Mouse (Mus musculus): Measurements from ENCODE around the gene Pik3c2b. TPM values are rescaled to one million over a fixed set of nuclear protein-coding genes. Genes with fewer than 3 reads are reported as not detected.
A peak's percentile ranks its signal among the peaks of the same experiment; 100 is the strongest.

Gene Pik3c2b
- polyA plus RNA-seq, 1 experiment, result 11.9 TPM

GRCm38 (mm10) chr1:133078338-133078727, 32.9 kb downstream of the Pik3c2b start:
- 95% methylated on average over 1 of the region's 1 CpGs for WGBS
- no peak for DNase-seq
- no peak for TF ChIP-seq CTCF (IDR thresholded peaks at IDR 0.05; ENCODE audit: insufficient read depth, low read length)
- TF ChIP-seq POLR2A (IDR thresholded peaks at IDR 0.05; ENCODE audit: borderline replicate concordance, extremely low read depth, low read depth, low read length), result no peak
- Histone ChIP-seq H3K4me3 (replicated peaks; ENCODE audit: extremely low read depth, low read depth, low read length) (no peak overlapping the region), H3K4me1 (ENCODE audit: control insufficient read depth, insufficient read depth, low read length) (peaks cover 14% of the 10 kb centered on the region)

- no peak overlapping the region for H3K4me3 ChIP-seq (replicated peaks; ENCODE audit: extremely low read depth, low read depth, low read length)
- TF ChIP-seq POLR2A (IDR thresholded peaks at IDR 0.05; ENCODE audit: borderline replicate concordance, extremely low read depth, low read depth, low read length) (no peak), CTCF (IDR thresholded peaks at IDR 0.05; ENCODE audit: insufficient read depth, low read length) (no peak)
- 99% methylated on average over 7 of the region's 7 CpGs for WGBS
- H3K4me1 ChIP-seq (ENCODE audit: control insufficient read depth, insufficient read depth, low read length), result peaks cover 19% of the 10 kb centered on the region
- DNase-seq, result no peak
These were observed 34.0 kb downstream of the Pik3c2b start for GRCm38 (mm10) chr1:133079509-133079908.

GRCm38 (mm10) chr1:133080079-133080561, 34.7 kb downstream of the Pik3c2b start:
- 80% methylated on average over 9 of the region's 9 CpGs for WGBS
- no peak overlapping the region for H3K4me3 ChIP-seq (replicated peaks; ENCODE audit: extremely low read depth, low read depth, low read length)
- peaks cover 19% of the 10 kb centered on the region for H3K4me1 ChIP-seq (ENCODE audit: control insufficient read depth, insufficient read depth, low read length)
- no peak for TF ChIP-seq POLR2A (IDR thresholded peaks at IDR 0.05; ENCODE audit: borderline replicate concordance, extremely low read depth, low read depth, low read length)
- no peak for TF ChIP-seq CTCF (IDR thresholded peaks at IDR 0.05; ENCODE audit: insufficient read depth, low read length)
- no peak for DNase-seq

- H3K4me1 ChIP-seq (ENCODE audit: control insufficient read depth, insufficient read depth, low read length), result peaks cover 19% of the 10 kb centered on the region
- DNase-seq, result no peak
- WGBS, result 91% methylated on average over 6 of the region's 6 CpGs
- TF ChIP-seq POLR2A (IDR thresholded peaks at IDR 0.05; ENCODE audit: borderline replicate concordance, extremely low read depth, low read depth, low read length) (no peak), CTCF (IDR thresholded peaks at IDR 0.05; ENCODE audit: insufficient read depth, low read length) (no peak)
- no peak overlapping the region for H3K4me3 ChIP-seq (replicated peaks; ENCODE audit: extremely low read depth, low read depth, low read length)
These were observed 35.2 kb downstream of the Pik3c2b start for GRCm38 (mm10) chr1:133080717-133081116.

- DNase-seq, result no peak
- H3K4me1 ChIP-seq (ENCODE audit: control insufficient read depth, insufficient read depth, low read length), result peaks cover 7% of the 10 kb centered on the region; the same call in 1 of the 2 replicates
- H3K4me3 ChIP-seq (replicated peaks; ENCODE audit: extremely low read depth, low read depth, low read length), result no peak overlapping the region
- TF ChIP-seq POLR2A (IDR thresholded peaks at IDR 0.05; ENCODE audit: borderline replicate concordance, extremely low read depth, low read depth, low read length) (no peak), CTCF (IDR thresholded peaks at IDR 0.05; ENCODE audit: insufficient read depth, low read length) (no peak)
- WGBS, result 80% methylated on average over 5 of the region's 5 CpGs
These were observed 37.6 kb downstream of the Pik3c2b start for GRCm38 (mm10) chr1:133083003-133083546.

- peak; percentile 68 for DNase-seq
- 37% methylated on average over 11 of the region's 11 CpGs for WGBS
- H3K4me3 ChIP-seq (replicated peaks; ENCODE audit: extremely low read depth, low read depth, low read length), result no peak overlapping the region
- TF ChIP-seq CTCF (IDR thresholded peaks at IDR 0.05; ENCODE audit: insufficient read depth, low read length), result no peak
- no peak for TF ChIP-seq POLR2A (IDR thresholded peaks at IDR 0.05; ENCODE audit: borderline replicate concordance, extremely low read depth, low read depth, low read length)
- H3K4me1 ChIP-seq (ENCODE audit: control insufficient read depth, insufficient read depth, low read length), result peaks cover 7% of the 10 kb centered on the region; the same call in 1 of the 2 replicates
These were observed 38.6 kb downstream of the Pik3c2b start for GRCm38 (mm10) chr1:133083942-133084625.

GRCm38 (mm10) chr1:133084708-133085416, 39.4 kb downstream of the Pik3c2b start:
- Histone ChIP-seq H3K4me3 (replicated peaks; ENCODE audit: extremely low read depth, low read depth, low read length) (no peak overlapping the region), H3K4me1 (ENCODE audit: control insufficient read depth, insufficient read depth, low read length) (peaks cover 7% of the 10 kb centered on the region; the same call in 1 of the 2 replicates)
- WGBS, result 75% methylated on average over 14 of the region's 14 CpGs
- TF ChIP-seq CTCF (IDR thresholded peaks at IDR 0.05; ENCODE audit: insufficient read depth, low read length), result no peak
- TF ChIP-seq POLR2A (IDR thresholded peaks at IDR 0.05; ENCODE audit: borderline replicate concordance, extremely low read depth, low read depth, low read length), result no peak
- no peak for DNase-seq

GRCm38 (mm10) chr1:133085417-133085742, 39.9 kb downstream of the Pik3c2b start:
- no peak for DNase-seq
- 77% methylated on average over 8 of the region's 8 CpGs for WGBS
- Histone ChIP-seq H3K4me3 (replicated peaks; ENCODE audit: extremely low read depth, low read depth, low read length) (no peak overlapping the region), H3K4me1 (ENCODE audit: control insufficient read depth, insufficient read depth, low read length) (peaks cover 7% of the 10 kb centered on the region; the same call in 1 of the 2 replicates)
- TF ChIP-seq CTCF (IDR thresholded peaks at IDR 0.05; ENCODE audit: insufficient read depth, low read length) (no peak), POLR2A (IDR thresholded peaks at IDR 0.05; ENCODE audit: borderline replicate concordance, extremely low read depth, low read depth, low read length) (no peak)

- TF ChIP-seq POLR2A (IDR thresholded peaks at IDR 0.05; ENCODE audit: borderline replicate concordance, extremely low read depth, low read depth, low read length) (no peak), CTCF (IDR thresholded peaks at IDR 0.05; ENCODE audit: insufficient read depth, low read length) (no peak)
- Histone ChIP-seq H3K4me1 (ENCODE audit: control insufficient read depth, insufficient read depth, low read length) (peaks cover 7% of the 10 kb centered on the region; the same call in 1 of the 2 replicates), H3K4me3 (replicated peaks; ENCODE audit: extremely low read depth, low read depth, low read length) (no peak overlapping the region)
- 89% methylated on average over 10 of the region's 10 CpGs for WGBS
- no peak for DNase-seq
These were observed 41.3 kb downstream of the Pik3c2b start for GRCm38 (mm10) chr1:133086804-133087203.
